Mouse (Mus musculus): ENCODE results near the gene Rundc1.
A peak's percentile ranks its signal among the peaks of the same experiment; 100 is the strongest.
"Not testable (repeated sequence)": the region's sequence is repeated elsewhere in the genome, so short reads cannot be mapped to it uniquely, and the experiment has no call there.

Rundc1 gene

GRCm38 (mm10) chr11:101467477-101468262 is 42.8 kb downstream of the Rundc1 start:
- peak; percentile 67 to 73 for DNase-seq

DNA sequence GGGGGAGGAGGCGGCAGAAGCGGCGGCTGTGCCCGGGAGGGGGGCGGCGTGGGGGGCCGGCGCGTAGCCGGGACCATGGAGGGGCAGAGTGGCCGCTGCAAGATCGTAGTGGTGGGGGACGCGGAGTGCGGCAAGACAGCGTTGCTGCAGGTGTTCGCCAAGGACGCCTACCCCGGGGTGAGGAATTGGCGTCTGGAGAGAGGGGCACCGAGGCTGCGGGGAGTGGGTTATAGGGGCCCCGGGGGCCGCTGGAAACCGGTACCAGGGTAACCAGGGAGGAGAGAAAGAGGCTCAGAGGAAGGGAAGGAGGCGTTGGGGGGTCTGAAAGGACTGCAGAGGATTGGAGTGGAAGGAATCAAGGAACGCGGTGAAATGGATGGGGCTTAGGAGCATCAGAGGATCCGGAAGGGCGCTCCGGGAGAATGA is 43.4 kb downstream of the Rundc1 start:
- peak in 1 of 2 experiments; percentile 31 for DNase-seq

DNA sequence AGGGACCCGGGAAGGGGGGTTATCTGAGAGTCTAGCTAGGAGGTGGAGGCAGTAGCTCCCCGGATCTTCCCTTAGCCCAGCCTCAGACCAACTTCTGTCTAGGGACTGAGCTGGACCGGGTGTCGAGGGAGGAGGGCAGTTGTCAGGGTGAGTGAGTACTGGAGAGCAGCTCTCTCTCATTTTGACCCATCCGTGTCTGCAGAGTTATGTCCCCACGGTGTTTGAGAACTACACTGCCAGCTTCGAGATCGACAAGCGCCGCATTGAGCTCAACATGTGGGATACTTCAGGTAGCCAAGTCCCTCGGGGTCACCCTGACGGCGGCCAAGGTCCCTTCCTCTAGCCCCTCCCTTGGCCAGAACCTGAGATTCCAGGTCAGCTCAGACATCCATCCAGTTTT is 43.8 kb downstream of the Rundc1 start:
- peak; percentile 13 to 15 for DNase-seq

DNA sequence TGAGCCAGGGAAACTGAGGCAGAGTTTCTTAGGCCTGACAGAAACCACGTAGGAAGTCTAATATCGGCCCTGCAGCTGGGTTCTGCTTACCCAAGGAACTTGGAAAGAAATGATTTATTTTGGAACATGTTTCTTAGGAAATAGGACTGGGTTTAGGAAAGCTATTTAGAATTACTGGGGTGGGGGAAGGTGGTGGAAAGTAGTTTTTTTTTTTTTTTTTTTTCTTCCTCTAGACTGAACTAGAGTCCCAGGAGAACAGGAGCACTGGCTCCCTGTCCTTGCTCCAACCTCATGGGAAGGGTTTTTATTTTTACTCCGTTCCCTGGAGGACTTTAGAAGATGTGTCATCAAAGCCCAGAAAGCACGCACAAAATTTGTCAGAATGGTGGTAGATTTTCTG is 44.3 kb downstream of the Rundc1 start:
- DNase-seq, result no peak

- no peak for DNase-seq
Observed at GRCm38 (mm10) chr11:101470206-101470605, 45.3 kb downstream of the Rundc1 start.

DNA sequence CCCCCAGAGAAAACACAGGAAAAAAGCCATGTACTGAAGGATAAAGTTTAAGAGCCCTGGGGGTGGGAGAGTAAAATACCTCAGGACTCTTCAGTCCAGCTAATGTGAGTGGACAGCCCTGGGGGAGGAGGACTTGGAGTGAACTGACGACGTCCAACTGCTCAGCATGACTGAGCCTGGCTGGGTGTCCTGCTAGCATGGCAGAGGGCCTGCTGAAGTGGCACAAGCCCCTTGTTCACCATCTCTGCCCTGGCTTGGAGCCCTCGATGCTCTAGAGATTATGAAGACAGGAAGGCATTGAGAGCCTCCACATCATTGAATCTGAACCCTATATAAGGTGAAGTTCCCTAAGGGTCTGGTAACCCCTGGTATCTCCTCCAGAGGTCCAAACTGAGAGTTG is 47.0 kb downstream of the Rundc1 start:
- no peak for DNase-seq

- no peak for DNase-seq
Observed at GRCm38 (mm10) chr11:101472336-101472735, 47.5 kb downstream of the Rundc1 start.

GRCm38 (mm10) chr11:101473686-101474085 is 48.8 kb downstream of the Rundc1 start:
- DNase-seq, result not testable (repeated sequence)

DNA sequence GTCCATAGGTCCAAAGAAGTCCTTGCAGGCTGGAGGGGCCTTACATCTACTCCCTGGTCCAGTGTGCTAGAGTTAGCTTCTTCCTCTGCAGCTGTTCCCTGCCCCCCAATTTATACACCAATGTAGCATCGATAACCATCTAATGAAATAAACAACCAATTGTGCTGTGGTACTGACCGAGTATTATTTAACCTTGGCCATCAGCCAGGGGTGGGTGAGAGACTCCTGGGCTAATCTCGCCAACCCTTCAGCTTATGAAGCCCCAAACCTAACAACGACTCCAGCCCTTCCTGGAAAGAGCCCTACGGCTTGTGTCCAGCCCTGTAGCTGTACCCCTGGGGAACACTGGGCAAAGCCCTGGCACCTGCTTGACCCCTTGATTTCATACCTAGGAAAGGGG is 49.4 kb downstream of the Rundc1 start:
- no peak for DNase-seq

- not testable (repeated sequence) for DNase-seq
Observed at GRCm38 (mm10) chr11:101476361-101476760, 51.5 kb downstream of the Rundc1 start.

DNA sequence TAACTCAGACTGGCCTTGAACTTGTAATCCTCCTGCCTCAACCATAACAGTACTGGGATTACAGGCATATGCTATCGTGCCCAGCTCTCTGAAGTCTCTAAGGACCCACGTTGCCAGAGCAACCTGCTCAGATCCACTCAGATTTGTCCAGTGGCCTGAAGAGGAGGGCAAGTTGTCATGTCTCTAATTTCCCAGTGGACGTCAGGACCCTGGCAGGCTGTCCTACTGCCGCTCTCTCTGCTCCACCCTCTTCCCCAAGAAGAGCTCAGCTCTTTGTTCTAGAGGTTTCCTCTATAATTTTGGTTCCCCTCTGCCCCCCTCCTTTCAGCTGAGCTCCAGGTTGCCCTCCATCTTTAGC is 52.3 kb downstream of the Rundc1 start:
- no peak for DNase-seq

- no peak for DNase-seq
Observed at GRCm38 (mm10) chr11:101477552-101478211, 52.8 kb downstream of the Rundc1 start.

DNA sequence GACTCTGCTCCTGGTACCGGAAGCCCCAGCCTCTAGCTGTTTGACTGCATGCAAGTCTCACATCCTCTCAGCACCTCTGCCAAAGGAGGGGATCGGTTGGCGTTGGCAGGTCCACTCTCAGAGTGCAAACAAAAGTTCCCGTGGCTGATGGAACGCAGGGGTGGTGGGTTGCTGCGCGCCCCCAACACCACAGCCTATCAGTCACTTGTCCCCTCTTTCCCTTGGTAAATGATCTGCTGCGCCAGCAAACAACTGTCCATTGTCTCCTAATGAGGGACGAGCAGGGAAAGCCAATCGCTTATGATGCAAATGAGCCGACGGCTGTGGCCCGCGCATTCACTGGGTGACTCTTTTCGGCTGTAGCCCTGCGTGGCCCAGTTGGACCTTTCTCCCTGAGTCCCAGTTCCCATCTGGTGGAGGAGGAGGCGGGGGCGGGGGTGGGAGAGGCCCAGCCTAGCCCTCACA is 54.3 kb downstream of the Rundc1 start:
- DNase-seq, result no peak

DNA sequence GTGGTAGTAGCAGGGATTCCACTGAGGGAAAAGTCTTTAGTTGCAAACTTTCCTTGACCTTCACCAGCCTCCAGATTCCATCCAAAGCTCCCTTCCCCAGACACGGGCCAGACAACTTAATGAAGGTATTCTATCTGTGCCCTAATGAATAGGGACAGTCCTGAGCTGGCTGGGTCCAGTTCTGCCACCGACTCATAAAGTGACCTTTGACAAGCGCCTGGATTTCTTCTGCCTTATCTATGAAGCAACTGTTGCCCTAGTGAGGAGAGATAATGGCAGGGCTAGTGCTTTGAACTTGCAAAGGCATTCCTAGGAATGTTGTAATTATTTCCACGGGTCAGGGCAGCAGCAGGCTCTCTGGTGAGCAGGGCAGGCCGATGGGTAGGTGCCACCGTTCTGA is 56.0 kb downstream of the Rundc1 start:
- DNase-seq, result no peak

GRCm38 (mm10) chr11:101483804-101484203 is 58.9 kb downstream of the Rundc1 start:
- no peak for DNase-seq

DNA sequence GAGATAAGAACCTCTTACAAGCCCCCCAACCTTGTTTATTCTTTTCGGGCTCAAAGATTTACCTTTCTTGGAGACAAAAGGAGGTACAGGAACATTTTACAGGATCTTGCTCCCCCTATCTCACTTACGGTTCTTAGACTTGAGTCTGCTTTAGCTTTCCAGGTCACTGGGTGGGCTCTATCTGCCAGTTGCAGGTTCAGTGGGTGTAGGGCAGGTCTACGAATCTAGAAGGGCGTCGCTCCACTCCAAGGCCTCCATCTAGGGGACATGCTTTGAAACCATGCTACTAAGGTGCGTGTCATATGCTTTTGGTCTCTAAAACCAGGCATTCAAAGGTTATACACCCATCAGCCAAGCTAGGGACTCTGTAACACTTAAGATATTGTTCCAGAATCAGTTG is 59.4 kb downstream of the Rundc1 start:
- no peak for DNase-seq

DNA sequence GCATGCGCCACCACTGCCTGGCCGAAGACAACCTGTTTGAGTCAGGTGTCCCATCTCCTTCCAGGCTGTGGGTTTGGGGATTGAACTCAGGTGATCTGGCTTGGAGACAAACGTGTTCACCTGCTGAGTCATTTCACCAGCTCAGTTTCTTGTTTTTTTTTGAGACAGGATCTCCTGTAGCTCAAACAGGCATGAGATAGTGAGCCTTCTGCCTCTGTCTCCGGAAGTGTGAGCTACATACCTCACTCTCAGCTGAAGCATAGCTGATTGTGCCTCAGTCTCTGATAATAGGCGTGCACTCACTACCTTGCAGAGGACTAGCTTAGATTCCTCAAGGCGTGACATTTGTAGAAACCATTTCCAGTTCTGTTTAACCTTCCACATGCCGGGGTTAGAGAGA is 59.9 kb downstream of the Rundc1 start:
- no peak for DNase-seq
